Mouse (Mus musculus): ENCODE results near the gene Wdr78.

DNA sequence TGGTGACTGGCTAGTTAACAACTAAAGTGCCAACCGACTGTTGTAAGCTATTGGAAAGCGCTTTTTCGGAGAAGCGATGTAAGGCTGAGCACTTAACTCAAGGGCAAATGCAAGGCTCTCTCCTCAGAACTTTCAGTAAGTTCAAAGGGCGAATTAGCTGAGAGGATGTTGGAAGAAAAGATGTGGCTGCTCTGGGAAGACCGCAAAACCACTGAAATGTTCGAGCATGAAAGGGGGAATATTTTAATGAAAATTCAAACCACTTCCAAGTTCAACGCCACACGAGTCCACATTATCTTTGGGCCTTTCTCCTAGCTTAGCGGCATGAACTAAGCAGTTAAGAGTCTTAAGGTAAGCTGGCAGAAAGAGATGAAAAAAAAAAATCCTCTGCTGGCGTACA lies 953 bp downstream of the Wdr78 start:
- TF ChIP-seq POLR2A (IDR thresholded peaks at IDR 0.05; ENCODE audit: extremely low read depth, insufficient read depth, low read length) (no peak), CTCF (IDR thresholded peaks at IDR 0.05; ENCODE audit: low read depth, low read length) (no peak)

Data from liver, adult 2 months (tissue).